Mouse (Mus musculus): ENCODE results near the gene Scube1. TPM values are rescaled to one million over a fixed set of nuclear protein-coding genes. Genes with fewer than 3 reads are reported as not detected.

Scube1 gene
- polyA plus RNA-seq, 2 experiments from 2014 or later = not detected

DNA sequence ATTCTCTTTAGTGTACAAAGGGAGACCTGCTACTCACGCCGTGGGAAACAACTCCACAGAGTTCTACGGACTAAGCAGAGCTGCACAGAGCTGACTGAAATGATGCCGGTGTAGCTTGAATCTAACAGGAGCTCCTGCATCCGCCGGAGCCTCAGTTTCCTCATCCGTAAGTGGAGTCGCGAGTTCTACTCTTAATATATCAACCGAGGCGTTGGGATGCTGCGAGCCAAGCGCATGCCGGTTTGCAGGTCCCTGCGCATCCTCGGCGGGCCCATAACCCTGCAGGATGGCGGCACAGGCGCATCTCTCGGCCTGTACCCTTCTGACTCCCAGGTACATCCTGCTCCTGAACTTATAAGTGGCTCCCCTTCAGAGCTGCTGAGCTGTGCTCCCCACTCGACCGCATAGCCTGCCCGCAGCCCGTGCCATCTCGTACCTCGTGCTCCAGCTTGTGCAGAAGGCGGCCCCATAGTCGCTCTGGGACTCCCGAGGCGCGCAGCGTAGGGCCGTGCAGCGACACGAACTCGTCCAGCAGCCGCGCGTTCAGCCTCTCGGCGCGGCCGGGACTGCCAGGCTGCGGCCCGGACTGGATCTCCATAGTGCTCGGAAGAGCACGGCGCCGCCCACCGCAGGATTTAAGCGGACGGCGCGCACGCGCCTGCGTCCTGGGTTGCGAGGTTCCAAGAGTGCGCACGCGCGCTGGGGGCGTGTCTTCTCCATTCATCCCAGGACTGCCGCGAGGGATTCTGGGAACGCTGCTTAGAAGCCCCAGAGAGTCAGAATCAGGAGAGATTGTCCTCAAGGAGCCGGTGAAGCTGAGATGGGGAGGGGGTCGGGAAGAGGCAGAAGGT lies 130.1 kb downstream of the Scube1 start, which contains the start of gene Ttll12:
Gene Ttll12, minus strand, starts transcription at position 645 of the 851 bp plus-strand sequence.
- ATAC-seq = peak; percentile 87

DNA sequence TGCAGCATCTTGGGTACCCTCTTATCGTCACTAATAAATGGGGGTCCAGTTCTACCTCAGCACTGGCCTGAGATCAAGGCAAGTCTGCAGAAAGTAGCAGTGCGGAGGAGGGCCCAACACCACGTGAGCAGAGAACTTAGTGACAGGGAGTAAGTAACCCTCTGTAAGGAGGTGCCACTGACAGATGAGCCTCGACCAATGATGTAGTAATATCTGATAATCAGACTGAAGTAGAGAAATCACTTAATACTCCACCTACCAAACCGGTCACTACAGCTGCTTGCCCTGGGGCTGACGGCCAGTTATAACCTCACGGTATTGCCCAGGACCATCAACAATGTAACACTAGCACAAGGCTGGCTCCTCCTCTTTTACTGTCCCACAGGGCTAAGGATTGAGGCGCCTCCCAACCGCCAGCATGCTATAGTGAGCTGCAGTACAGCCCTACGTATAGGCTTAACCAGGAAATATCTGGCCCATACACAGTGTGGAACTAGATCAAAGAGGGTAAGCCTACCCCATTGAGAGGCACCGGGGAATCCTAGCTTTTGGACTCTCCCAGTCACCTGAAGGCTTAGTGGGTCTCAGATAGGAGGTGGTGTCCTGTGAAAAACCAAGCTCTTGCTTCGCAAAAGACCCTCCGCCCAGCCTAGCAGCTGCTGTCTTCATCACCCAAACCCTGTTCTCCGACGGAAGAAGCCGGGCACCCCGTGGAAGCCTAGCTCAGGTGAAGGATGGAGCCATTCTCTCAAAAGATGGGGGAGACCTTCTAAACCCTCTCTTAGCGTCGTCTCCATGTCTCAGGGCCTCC lies 130.9 kb downstream of the Scube1 start:
- ATAC-seq = peak; percentile 4

DNA sequence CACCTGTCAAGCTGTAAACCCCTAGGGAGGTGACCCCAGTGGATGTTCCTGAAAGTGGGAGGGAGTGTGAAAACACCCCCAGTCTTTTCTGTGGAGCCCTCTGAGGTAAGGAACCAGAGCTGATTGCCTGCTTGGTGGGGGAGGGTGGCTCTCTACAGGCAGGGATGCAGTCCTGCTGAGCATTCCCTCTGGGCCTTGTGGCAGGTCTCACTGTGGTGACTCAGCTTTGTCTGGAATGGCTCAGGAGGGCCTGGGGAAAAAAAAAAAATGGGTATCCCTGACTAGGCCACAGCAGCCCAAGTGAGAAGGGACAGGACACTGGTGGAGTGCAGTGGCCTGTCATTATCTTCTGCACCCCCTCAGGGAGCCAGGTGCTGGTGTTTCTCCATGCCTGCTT lies 131.6 kb downstream of the Scube1 start:
- no peak for ATAC-seq

DNA sequence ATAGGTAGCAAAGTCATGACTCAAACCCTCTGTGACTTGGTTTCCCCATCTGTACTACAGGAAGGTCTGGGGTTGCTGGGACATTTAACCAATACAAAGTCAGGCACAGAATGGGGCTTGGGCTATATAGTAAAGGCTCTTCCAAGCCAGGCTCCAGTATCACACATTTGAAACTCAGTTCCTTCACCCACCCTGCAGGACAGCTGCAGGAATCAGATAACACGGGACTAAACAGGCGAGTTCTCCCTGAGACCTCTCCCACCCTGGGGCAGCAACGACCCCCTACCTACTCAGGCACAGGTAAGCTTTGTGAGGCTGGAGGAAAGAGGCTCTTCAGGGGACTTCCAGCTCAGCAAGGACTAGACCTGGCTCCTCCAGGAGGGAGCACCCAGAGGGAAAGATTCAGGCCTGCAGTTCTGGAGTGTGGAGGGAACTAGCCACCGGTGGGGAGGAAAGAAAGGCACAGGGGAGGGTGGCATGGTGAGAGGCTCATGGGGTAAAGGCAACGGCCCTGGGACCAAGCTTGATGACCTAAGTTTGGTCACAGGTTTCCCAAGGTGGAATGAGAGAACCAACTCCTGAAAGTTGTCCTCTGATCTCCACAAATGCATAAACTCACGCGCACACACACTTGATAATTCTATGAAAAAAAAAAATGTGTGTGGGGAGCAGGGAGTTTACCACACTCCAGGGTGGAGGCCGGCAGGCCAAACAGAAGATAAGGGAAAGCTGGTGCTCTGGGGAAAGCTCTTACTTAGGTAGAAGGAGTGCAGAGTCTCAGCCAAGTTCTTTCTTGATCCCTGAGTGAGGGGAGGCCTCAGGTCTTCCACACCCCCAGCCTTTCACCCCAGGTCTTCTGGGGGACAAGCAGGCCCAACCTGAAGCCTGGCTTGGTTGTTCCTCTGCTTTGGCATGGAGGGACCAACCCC lies 132.3 kb downstream of the Scube1 start:
- no peak for ATAC-seq

DNA sequence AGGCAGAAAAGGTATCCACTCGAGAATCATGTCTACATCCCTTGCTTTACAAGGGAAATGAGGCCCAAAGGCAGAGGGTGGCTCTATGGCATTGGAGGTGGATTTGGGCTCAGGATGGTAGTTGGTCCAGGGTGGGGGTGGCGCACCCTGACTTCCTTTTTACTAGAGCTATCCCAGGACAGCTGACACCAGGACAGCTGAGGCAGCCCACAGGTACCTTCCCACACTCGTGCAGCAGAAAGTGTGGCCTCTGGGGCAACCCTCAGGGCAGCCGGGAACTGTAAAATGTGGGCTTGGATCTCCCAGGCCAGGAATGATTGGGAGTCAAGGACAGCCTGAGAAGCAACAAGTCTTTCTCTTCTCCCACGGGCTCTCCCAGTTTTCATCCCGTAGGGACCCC lies 133.1 kb downstream of the Scube1 start:
- no peak for ATAC-seq

DNA sequence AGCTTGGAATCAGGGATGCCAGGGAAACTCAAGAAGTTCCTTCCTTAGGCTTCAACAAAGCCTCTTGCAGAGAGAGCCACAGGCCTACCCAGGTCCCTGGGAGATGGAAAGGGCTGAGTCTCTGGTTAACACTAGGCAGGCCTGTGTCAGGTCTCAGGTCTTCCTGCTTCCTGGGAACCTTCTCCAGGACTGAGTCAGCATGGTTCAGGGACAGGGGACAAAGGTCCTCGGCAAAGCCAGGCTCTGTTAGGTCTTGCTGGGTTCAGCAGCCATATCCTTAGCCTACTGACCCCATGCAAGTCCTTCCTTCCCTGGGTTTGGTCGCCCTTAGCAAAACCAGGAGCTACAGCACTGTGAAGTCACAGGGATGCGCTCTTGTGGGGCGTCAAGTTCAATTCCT lies 134.0 kb downstream of the Scube1 start:
- no peak for ATAC-seq

DNA sequence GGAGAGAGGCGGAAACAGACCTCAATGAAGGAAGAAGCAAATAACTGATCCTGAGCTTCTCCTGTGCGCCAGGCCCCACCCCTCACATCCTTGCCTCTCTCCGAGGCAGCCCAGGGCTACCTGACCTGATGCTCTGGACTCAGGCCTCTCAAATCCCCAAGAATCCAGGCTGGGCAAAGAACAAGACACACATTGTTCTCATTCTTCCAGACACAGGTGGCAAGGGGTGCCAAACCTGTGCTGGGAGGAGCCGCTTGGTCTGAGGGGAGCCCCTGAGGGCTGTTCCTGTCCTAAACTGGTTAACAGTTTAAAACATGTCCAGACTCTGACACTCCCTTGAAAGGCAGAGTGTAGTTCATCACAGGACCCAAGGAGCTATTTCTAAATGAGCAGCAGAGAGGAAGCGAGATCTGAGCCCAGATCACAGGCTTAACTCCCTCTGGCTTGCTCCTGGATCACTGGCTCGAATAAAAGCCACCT lies 140.0 kb downstream of the Scube1 start:
- no peak for ATAC-seq

DNA sequence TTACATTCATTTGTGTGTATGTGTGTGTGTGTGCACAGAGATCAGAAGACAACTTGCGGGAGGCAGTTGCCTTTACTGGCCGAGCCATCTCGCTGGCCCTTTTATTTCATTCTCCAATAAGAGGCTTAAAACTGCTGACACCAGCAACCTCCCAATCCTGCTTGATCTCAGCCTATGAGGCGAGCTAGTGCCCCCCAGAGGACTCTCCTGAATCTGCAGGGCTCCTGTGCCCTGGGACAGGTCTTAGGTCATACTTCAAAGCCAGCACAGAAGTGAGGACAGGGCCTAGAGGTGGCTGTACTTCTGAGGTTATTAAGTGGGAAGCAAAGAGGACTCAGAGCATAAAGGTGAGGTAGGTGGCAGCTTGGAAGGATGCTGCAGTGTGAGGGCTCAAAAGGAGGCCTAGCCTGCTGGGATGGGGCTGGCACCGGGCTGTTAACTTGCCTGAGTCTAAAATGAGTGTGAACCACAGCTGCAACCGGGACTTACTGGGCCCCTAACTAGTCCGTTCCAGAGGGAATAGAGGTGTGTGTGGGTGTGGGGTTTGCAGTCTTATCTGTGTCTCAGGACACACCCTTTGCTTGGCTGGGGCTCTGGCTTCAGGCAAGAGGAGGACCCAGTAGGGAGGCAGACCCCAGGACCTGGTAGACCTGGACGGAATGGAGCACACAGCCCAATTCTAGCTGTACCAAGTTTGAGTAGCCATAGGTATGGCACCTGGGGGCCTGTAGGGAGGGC lies 141.2 kb downstream of the Scube1 start:
- no peak for ATAC-seq

DNA sequence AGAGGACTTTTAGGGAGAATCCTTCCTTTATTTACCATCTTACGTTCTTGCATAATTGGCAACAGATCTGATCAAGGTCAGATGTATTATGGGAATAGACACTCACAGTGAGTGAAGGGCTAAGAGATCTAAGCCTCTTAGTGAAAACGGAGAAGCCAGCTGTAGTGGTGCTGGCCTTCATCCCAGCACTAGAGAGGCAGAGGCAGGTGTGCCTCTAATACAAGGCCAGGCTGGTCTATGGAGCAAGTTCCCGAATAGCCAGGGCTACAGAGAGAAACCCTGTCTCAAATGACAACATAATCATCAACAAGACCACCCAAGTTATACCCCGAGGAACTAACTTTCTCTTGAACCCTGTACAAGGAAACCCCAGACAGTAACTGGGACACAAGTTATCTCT lies 141.9 kb downstream of the Scube1 start:
- no peak for ATAC-seq

DNA sequence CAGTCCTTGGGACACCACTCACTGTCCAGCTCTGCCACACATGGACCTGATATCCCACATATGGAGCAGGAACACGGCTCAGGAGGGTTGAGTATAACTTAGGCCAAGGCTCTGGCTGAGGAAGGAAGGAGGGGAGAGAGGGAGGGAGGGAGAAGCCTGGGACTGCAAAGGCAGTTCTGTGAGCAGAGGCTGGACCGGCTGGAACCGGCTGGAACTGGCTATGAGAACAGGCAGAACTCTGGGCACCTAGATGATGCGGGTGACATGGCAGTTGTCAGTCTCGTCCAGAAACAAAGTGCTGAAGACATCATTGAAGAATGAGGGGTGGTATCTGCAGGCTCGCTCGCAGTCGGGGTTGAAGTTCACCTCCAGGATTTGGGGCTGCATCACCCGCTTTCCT lies 148.2 kb downstream of the Scube1 start:
- no peak for ATAC-seq

DNA sequence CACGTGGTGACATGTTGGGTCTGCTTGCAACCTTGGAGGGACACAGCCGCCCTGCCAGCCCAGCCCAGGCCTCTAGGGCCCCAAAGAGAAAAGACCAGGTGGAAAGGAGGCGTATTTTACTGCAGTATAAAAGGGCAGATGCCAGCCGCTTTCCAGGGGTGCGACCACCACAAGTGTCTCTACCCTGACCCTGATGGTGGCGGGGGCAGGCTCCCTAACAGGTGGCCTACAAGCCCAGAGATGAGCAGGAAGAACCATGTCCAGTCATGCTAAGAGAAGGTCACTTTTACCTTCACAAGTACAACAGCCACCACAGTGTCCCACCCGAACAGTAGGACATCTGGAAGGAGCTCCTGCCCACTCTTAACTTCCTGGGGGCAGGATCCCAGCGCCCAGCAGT lies 149.3 kb downstream of the Scube1 start:
- no peak for ATAC-seq

DNA sequence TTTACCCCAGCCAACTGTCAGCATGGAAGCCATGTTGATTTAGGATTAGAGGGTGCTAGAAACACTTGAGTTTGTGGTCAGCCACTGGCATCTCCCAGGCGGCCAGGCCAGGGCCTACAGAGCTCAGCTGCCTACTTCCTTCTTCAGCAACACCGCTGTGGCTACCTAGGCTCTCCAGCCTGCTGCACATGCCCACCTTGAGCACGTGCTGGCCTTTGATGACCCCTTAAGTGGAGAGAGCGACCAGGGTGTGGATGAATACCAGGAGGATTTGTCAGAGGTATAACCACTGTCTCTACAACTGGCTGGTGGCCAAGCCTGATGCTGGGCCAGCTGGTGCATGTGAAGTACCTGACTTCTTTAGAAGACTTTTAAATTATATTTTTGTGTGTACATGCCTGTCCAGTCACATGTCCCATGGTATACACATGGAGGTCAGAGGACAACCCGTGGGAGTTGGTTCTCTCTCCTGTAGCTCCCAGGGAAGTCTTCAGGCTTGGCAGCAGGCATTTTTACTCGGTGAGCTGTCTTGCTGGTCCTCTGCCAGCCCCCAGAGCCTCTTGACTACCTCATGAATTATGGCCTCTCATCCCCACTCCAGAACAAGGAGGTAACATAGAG lies 150.0 kb downstream of the Scube1 start:
- ATAC-seq = no peak

DNA sequence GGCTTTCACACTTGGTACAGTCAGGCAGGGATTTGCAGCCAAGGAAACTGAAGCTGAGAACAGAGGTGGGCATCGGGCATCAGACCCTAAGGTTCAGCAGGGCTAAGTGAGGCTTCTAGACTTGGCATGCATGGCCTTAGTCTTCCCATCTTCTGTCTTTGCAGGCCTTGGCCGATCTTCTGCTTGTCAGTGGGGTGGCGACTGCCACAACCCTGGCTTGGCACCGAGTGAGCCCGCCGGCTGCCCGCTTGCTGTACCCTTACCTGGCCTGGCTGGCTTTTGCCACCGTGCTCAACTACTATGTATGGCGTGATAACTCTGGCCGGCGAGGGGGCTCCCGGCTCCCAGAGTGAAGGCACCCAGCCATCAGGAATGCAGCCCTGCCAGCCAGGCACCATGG lies 151.2 kb downstream of the Scube1 start:
- ATAC-seq = no peak

DNA sequence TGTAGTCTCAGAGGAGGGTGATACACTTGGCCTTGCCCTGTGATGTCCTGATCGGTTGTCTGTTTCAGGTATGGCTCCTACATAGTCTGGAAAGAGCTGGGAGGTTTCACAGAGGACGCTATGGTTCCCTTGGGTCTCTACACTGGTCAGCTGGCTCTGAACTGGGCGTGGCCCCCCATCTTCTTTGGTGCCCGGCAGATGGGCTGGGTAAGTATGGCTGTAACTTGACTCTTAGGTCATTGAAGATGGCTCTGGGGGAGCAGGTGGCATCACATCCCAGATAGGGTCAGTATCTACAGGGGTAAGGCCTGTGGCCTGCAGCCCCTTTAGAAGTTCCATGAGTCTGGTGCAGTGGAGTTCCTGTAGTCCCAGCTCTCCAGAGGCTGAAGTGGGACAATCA lies 152.7 kb downstream of the Scube1 start:
- no peak for ATAC-seq

DNA sequence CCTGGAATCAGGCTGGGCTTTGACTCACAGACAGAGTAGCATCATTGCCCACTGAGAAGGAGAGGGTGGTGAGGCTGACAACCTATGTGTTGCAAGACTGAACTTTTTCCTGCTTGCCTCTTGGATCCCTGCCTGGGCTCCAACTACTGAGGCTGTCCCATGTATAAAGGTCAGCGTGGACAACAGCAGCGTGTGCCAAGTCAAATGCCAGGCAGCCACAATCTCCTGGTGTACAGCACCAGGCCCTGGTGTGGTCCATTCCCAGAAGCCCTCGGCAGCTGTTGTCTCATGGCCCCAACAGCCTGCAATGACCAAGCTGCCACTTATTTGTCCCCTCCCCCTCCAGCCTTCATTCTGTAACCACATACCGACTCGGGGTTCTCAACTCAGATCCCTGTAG lies 153.2 kb downstream of the Scube1 start:
- ATAC-seq = no peak

DNA sequence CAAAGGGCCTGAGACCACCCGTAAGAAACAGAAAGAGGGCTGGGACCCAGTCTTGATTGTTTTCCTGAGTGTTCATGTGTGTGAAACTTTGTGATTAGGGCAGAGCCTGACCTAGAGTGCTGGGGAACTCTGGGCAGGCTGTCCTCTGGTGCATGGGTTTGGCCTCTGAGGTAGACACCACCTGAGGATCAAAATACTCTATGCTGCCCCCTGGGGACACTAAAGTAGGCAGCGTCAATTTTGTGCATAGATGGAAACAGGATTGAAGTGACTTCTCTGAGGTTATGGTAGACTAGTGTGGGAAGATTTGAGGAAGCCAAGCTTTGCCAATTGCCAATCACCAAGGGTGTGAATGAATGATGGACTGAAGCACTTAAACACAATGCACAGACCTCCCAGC lies 154.2 kb downstream of the Scube1 start:
- ATAC-seq = no peak

DNA sequence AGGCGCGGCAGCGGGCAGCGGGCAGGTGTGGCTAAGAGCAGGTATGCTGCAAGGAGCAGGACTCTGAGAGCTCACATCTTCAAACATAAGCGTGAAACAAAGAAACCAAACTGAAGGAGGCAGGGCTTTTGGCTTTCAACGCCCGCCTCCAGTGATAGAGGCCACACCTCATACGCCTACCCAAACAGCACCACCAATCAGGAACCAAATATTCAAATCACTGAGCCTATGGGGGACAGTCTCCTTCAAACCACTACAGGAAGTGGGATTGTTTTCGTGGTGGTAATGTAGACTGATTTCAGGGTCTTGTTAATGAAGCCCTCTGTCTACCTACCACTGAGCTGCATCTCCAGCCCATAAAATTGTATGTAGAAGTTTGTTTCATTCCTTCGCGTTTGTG lies 155.1 kb downstream of the Scube1 start:
- ATAC-seq = no peak

DNA sequence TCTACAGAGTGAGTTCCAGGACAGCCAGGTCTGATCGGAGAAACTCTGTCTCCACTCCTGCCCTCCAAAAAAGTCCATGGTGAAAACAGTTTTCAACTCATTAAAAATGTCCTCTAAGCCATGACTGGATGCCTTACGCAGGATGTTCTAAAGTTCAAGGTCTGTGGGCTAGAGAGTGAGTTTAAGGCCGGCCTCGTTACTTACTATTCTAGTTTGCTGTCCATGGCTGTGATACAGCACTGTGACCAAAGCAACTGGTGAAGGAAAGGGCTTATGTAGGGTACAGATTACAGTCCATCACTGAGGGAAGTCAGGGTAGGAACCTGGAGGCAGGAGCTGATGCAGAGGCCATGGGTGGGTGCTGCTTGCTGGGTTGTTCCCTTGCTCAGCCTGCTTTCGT lies 156.3 kb downstream of the Scube1 start:
- ATAC-seq = no peak

DNA sequence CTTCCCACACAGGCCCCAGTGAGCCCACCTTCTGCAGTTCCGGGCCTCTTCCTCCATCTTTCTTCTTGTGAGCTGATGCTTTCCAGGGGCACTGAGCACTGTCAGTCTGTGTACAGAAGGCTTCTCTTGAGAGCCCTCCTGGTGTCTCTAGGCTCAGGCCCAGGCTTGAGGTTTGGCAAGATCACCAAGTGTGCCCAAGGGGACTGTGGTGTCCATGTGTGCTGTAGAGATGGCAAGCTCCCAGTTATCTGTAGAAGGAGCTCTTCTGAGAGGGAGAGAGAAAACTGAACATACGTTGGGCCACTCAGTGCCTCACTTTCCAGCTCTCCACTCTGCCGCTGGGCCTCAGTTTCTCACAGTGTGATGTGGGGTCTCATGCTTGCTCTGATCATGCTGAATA lies 157.1 kb downstream of the Scube1 start:
- ATAC-seq = no peak

DNA sequence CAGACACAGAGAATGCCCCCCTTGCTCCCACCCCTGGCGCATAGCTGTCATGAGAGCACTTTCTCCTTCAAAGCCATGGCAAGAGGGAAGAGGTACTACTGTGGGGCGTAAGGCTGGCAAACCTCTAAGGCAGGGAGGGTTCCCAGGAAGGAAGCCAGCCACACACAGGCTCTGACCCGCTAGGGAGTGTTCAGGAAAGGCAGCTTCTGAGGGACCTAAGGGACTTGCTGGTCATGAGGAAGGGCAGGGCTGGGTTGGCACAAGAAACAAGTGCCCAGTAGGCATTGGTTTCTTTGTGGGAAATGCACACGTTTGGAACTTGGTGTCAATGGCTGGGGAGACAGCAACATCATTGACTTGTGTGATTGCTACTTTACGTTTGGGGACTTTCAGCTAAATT lies 158.8 kb downstream of the Scube1 start:
- no peak for ATAC-seq

DNA sequence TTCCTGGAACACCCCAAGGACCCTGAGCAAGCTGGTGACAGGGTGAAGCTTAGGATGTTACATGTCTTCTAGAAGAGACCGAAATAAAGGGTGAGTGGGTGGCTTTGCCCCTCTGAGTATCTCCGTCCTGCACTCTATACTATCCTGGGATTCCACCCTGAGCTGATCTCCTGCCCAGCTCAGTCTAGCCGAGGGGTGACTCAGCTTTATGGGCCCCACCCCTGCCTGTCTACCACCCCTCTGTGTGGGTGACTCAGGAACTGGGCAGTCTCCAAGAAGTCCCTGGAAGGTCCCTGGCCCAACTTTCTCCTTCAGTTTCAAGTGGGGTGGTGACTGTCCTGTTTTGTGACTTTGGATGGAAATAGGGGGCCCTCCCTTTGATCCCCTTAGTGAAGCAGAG lies 159.4 kb downstream of the Scube1 start:
- ATAC-seq = no peak
